Comparison of ENCODE assay signal across 20 mouse cellular contexts in the genomic region with DNA sequence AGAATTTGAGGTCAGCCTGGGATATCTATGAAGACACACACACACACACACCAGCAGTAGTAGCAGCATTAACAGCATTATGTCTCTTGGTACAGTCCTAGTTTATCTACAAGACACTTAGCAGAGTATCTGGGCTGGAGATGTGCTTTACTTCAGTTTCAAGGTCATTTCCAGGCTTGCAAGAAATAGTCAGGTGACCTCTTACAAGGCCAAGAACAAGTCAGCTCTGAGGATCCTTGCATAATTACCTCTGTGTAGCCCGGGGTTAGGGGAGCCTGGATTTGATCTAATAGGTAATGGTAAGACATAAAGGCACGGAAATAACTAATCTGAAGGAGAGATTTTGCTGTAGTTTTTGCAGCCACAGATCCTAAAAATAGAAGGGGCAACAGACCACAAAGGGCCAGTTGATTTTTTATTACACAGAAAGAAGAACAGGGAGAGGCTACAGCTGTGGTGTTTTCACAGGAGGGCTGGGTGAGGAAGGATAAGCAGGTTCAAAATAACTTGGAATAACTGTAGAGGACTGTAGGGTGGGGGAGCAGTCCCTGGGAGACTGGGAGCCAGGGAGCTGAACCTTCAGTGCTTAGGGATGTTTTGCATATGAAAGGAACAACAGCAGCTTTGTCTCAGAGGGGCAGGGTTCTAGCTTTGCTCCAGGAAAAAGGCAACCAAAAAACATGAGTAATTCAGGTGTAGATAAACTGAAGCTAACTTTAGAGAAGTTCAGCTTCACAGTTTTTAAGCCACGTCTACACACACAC. TPM values are rescaled to one million over a fixed set of nuclear protein-coding genes. Genes with fewer than 3 reads are reported as not detected.
DNase-seq lines count a peak whose midpoint lies in the region; ATAC-seq and TF ChIP-seq lines count a peak whose summit lies in the region.
"Had no signal": no experiment of that assay in that cellular context is flagged by ENCODE, and none has a peak within 500 bp of the region (broad histone marks: within the 10 kb centered on the region; RNA-seq: fewer than 3 reads in every experiment).

No protein-coding gene starts in this region.

- peak; percentile 85 for TF ChIP-seq EP300 in ES-Bruce4 (IDR thresholded peaks at IDR 0.05; ENCODE audit: insufficient read depth, low read depth, low read length)

- no peaks in the 10 kb centered on the region for H3K36me3 ChIP-seq in ES-Bruce4 (ENCODE audit: control insufficient read depth, insufficient read depth, low read length, poor library complexity, severe bottlenecking)
- peaks cover 3% of the 10 kb centered on the region; the same call in 1 of the 2 replicates for H3K36me3 ChIP-seq in ES-E14 (ENCODE audit: control insufficient read depth, insufficient read depth, low read length, poor library complexity, severe bottlenecking)
- no peaks in the 10 kb centered on the region for H3K36me3 ChIP-seq in kidney, embryonic 16.5 days (ENCODE audit: insufficient read depth, low read length)
- H3K36me3 ChIP-seq: liver, embryonic 15.5 days; neural tube, embryonic 12.5 days had no signal

- WGBS in kidney, embryonic 16.5 days, result 20% methylated on average over 3 of the region's 3 CpGs

- H3K4me3 ChIP-seq in ES-Bruce4 (ENCODE audit: low read depth, low read length), result no peak overlapping the region
- H3K4me3 ChIP-seq in ES-E14 (ENCODE audit: insufficient read depth in 1 of 2, low read depth in 1 of 2, low read length in 2 of 2, poor library complexity in 1 of 2, severe bottlenecking in 1 of 2), result 0 out of 4 replicates have a peak overlapping the region, but pooled peaks of 1 of the 2 experiments have one; percentile 6
- no peak overlapping the region for H3K4me3 ChIP-seq in kidney, embryonic 16.5 days (ENCODE audit: low read length)
- H3K4me3 ChIP-seq: liver, embryonic 15.5 days; neural tube, embryonic 12.5 days had no signal

- peaks cover 7% of the 10 kb centered on the region; the same call in 1 of the 2 replicates for H3K9me3 ChIP-seq in ES-Bruce4 (replicated peaks; ENCODE audit: control insufficient read depth, insufficient read depth, low read length, poor library complexity, severe bottlenecking)
- no peaks in the 10 kb centered on the region for H3K9me3 ChIP-seq in ES-E14 (ENCODE audit: control insufficient read depth, insufficient read depth, low read depth, low read length)
- no peaks in the 10 kb centered on the region for H3K9me3 ChIP-seq in kidney, embryonic 16.5 days (ENCODE audit: low read length)
- H3K9me3 ChIP-seq: liver, embryonic 15.5 days; neural tube, embryonic 12.5 days had no signal

- H3K4me2 ChIP-seq in kidney, embryonic 16.5 days (replicated peaks; ENCODE audit: low read depth, low read length), result peak overlapping the region; percentile 18; the same call in 1 of the 2 replicates
- H3K4me2 ChIP-seq: liver, embryonic 15.5 days; neural tube, embryonic 12.5 days had no signal

- H3K9ac ChIP-seq in ES-Bruce4 (ENCODE audit: low read depth, poor library complexity, severe bottlenecking) (peak overlapping the region; percentile 56), ES-E14 (ENCODE audit: insufficient read depth, low read depth, low read length, poor library complexity, severe bottlenecking) (no peak overlapping the region)
- H3K9ac ChIP-seq in kidney, embryonic 16.5 days (replicated peaks; ENCODE audit: low read length), result no peak overlapping the region
- H3K9ac ChIP-seq: liver, embryonic 15.5 days; neural tube, embryonic 12.5 days had no signal

- peak; percentile 11 for DNase-seq in kidney, adult 9 months
- DNase-seq in kidney, postnatal 14 days, result no peak
- peak; percentile 72 for DNase-seq in ES-E14 (ENCODE audit: low read depth, low spot score)
- no peak for DNase-seq in urinary bladder, postnatal 4 days (ENCODE audit: low spot score in 2 of 2)
- DNase-seq in layer of hippocampus, postnatal 36 days, result no peak
- DNase-seq: adrenal gland, postnatal 25 days; right cerebral cortex, adult 18-20 months had no signal

- peaks cover 4% of the 10 kb centered on the region for H3K4me1 ChIP-seq in ES-Bruce4 (ENCODE audit: control insufficient read depth, insufficient read depth, low read length)
- peaks cover 9 to 11% of the 10 kb centered on the region in 2 experiments; a peak in 3 of 4 replicates for H3K4me1 ChIP-seq in ES-E14 (ENCODE audit: control insufficient read depth in 2 of 2, insufficient read depth in 2 of 2, low read length in 2 of 2, poor library complexity in 1 of 2)
- H3K4me1 ChIP-seq in kidney, embryonic 16.5 days (ENCODE audit: insufficient read depth, low read length), result peaks cover 10% of the 10 kb centered on the region
- H3K4me1 ChIP-seq: liver, embryonic 15.5 days had no signal

- H3K27me3 ChIP-seq in ES-Bruce4 (ENCODE audit: control insufficient read depth, insufficient read depth, low read length, poor library complexity, severe bottlenecking), result no peaks in the 10 kb centered on the region
- H3K27me3 ChIP-seq in kidney, embryonic 16.5 days (ENCODE audit: insufficient read depth, low read length), result no peaks in the 10 kb centered on the region
- H3K27me3 ChIP-seq: CH12.LX; liver, embryonic 15.5 days; neural tube, embryonic 12.5 days had no signal

- peak; percentile 63 for ATAC-seq in kidney, embryonic 16.5 days (ENCODE audit: low FRiP score, low TSS enrichment)
- ATAC-seq: hindbrain, embryonic 16.5 days had no signal

- in situ Hi-C loops in ES-E14 (cut with MboI; ENCODE audit: low sequenced_read_pairs in 2 of 2, unreplicated experiment in 2 of 2), result no loop called here

- TF ChIP-seq CTCF in ES-Bruce4 (IDR thresholded peaks at IDR 0.05; ENCODE audit: low read depth, low read length), result no peak

- no peak for TF ChIP-seq POLR2A in ES-Bruce4 (IDR thresholded peaks at IDR 0.05; ENCODE audit: insufficient read depth, low read length)

- H3K27ac ChIP-seq in ES-Bruce4 (ENCODE audit: insufficient read depth, low read length) (peak overlapping the region; percentile 97), ES-E14 (ENCODE audit: insufficient read depth, low read depth, low read length, poor library complexity, severe bottlenecking) (peak overlapping the region; percentile 64; the same call in 1 of the 2 replicates)
- peak overlapping the region; percentile 87 for H3K27ac ChIP-seq in kidney, embryonic 16.5 days (ENCODE audit: low read length)
- H3K27ac ChIP-seq: liver, embryonic 15.5 days; macrophage; neural tube, embryonic 12.5 days had no signal

TF ChIP-seq in ES-E14, 5 proteins besides CTCF, POLR2A, EP300 and RAD21:
- TF ChIP-seq HCFC1 (IDR thresholded peaks at IDR 0.05; ENCODE audit: borderline replicate concordance, insufficient read depth, low read length) (no peak), ZC3H11A (IDR thresholded peaks at IDR 0.05; ENCODE audit: borderline replicate concordance, low read depth, low read length) (no peak), CHD2 (IDR thresholded peaks at IDR 0.05; ENCODE audit: low read depth, low read length) (0 out of 2 replicates have a peak, but pooled peaks have one; percentile 12), MAFK (IDR thresholded peaks at IDR 0.05; ENCODE audit: insufficient read depth, low read depth, low read length) (no peak), ZNF384 (IDR thresholded peaks at IDR 0.05; ENCODE audit: low read depth, low read length) (no peak)

RNA-seq across cellular contexts. Expression of a gene that starts 36.8 kb away (rescaled TPM):
- 625 and 678 TPM in 2 replicates for polyA plus RNA-seq in ES-Bruce4 (2011; ENCODE audit: insufficient read depth, insufficient read length, low read depth, missing spikeins)
- 199 and 297 TPM in 2 replicates for total RNA-seq in ES-E14 (2012; rRNA removed)
- polyA plus RNA-seq in kidney, embryonic 16.5 days (2015; fragmentation: Nextera tagmentation; extraction: Ambion mirVana), result 307 and 316 TPM in 2 replicates
- 100 to 1,000 TPM; 190 to 201 TPM for total RNA-seq in layer of hippocampus, postnatal 36 days (2021)

RNA-seq across cellular contexts. Expression of a gene that starts 50.3 kb away (rescaled TPM):
- not detected in 2 replicates for polyA plus RNA-seq in ES-Bruce4 (2011; ENCODE audit: insufficient read depth, insufficient read length, low read depth, missing spikeins)
- total RNA-seq in ES-E14 (2012; rRNA removed), result not detected in 2 replicates
- polyA plus RNA-seq in kidney, embryonic 16.5 days (2015; fragmentation: Nextera tagmentation; extraction: Ambion mirVana), result not detected in 2 replicates
- not detected for total RNA-seq in layer of hippocampus, postnatal 36 days (2021)
- total RNA-seq: adrenal gland, postnatal 25 days; CH12.LX; gastrocnemius, adult 18-20 months; left cerebral cortex, postnatal 36 days had no signal
- polyA plus RNA-seq: cortical plate, adult 2 months; heart, embryonic 14.5 days; hindbrain, embryonic 16.5 days; liver, embryonic 15.5 days; macrophage; neural tube, embryonic 12.5 days; spleen, adult 2 months; urinary bladder, adult 2 months had no signal

Comparison
In these comparisons a context has a peak if more than half of its experiments do, and no peak if none do; other contexts are left out.
1. DNase-seq: peak in kidney, adult 9 months (single experiment) and ES-E14 (single experiment); none in kidney, postnatal 14 days (single experiment), urinary bladder, postnatal 4 days (0 of 2) and layer of hippocampus, postnatal 36 days (0 of 2).
2. Peak in every context shown above with its lines, with median percentiles within 50 percentile points of each other: H3K27ac ChIP-seq.